Mouse (Mus musculus) layer of hippocampus, postnatal 36 days (tissue): ENCODE results near the gene Pdzd9. TPM values are rescaled to one million over a fixed set of nuclear protein-coding genes. Genes with fewer than 3 reads are reported as not detected.

Experiments
- DNase-seq, 2 experiments: peaks; one replicate each; pipeline ENCODE4 v3.0.0; 2022
- total RNA-seq, 2 experiments: library from RNA; stranded (reverse); gene quantifications; 2 replicates each; pipeline ENCODE4 v1.2.3; 2021

The Pdzd9 gene
- total RNA-seq, 2 experiments from 2014 or later: not detected

- DNase-seq: no peak
Observed at GRCm38 (mm10) chr7:120635362-120635781, 34.8 kb downstream of the Pdzd9 start.

- DNase-seq: peak; percentile 84 to 85
Observed at GRCm38 (mm10) chr7:120634711-120635361, 35.3 kb downstream of the Pdzd9 start, which contains the start of gene Uqcrc2. Uqcrc2 (plus strand) TSS chr7:120635176.

DNA sequence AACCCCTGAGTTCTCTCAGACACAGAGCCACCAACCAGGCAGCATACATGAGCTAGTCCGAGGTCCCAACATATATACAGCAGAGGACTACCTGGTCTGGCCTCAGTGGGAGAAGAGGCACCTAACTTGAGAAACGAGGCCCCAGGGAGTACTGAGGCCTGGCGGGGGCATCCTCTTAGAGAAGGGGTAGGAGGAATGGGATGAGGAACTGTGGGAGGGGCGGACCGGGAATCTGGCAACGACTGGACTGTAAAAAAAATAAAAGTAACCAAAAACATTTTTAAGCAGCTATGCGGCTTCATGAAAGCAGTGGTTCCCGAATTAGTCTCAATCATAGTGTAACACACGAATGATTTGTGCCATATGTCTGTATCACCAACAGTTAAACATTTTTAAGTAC is 35.8 kb downstream of the Pdzd9 start:
- no peak for DNase-seq

DNA sequence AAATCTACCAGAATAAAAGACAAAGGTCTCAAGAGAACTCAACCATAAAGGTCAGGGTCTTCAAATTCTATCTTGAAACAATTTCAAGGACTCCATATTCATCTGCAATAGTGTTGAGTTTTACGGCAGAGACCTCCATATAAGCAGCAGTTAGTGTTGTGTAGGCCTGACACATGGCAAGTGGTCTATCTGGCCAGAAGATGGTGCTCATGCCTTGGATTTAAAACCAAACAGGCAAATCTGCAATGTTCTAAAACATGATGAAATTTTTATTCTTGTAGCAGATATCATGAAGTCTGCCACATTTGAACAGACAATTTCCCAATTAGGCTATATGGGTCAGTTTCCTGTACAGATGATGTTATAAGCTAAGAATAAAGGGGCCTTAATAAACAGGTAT is 37.6 kb downstream of the Pdzd9 start:
- DNase-seq: no peak

GRCm38 (mm10) chr7:120620841-120621240 is 49.3 kb downstream of the Pdzd9 start:
- no peak for DNase-seq

GRCm38 (mm10) chr7:120620075-120620771 is 49.9 kb downstream of the Pdzd9 start:
- DNase-seq: no peak

Other genes with a start within 250 kb of the Pdzd9 start
- gene Uqcrc2, start 35.2 kb downstream of the Pdzd9 start, total RNA-seq: 100 to 1,000 TPM; 224 to 229 TPM
- 10 to 100 TPM; 81.3 to 83.1 TPM for gene Mosmo, start 7.3 kb upstream of the Pdzd9 start, total RNA-seq
- 10 to 100 TPM; 14.1 to 16.0 TPM for gene Vwa3a, start 69.0 kb upstream of the Pdzd9 start, total RNA-seq
- not detected for gene Gm5737, start 142.0 kb upstream of the Pdzd9 start, total RNA-seq
- 10 to 100 TPM; 24.8 to 26.7 TPM for gene Eef2k, start 172.5 kb upstream of the Pdzd9 start, total RNA-seq
- gene Polr3e, start 247.4 kb upstream of the Pdzd9 start, total RNA-seq: 10 to 100 TPM; 25.7 to 26.6 TPM